11 mouse cellular contexts compared by ENCODE assay signal in the genomic region with DNA sequence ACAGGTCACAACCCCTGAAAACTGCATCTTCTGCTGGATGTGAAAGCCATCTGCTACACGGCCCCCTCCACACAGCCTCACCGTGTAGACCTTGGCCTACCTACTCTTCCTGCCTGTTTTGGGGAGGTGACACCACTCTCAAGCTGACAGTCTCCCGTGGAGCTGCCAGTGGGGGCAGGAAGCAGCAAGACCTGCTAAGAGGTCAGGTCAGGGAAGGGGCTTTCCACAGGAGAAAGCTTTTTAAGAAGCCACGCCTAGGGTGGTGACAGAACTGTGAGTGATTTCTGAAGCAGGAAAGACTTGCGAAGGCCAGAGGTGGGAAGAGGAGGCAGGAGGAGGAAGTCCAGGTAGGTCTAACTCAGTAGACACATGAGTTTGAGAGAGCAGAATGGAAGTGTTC. TPM values are rescaled to one million over a fixed set of nuclear protein-coding genes. Genes with fewer than 3 reads are reported as not detected.
DNase-seq lines count a peak whose midpoint lies in the region; ATAC-seq and TF ChIP-seq lines count a peak whose summit lies in the region.
"Had no signal": no experiment of that assay in that cellular context is flagged by ENCODE, and none has a peak within 500 bp of the region (broad histone marks: within the 10 kb centered on the region; RNA-seq: fewer than 3 reads in every experiment).

No protein-coding gene starts in this region.

- H3K4me3 ChIP-seq in cerebellum, adult 2 months (replicated peaks; ENCODE audit: insufficient read depth, low read depth, low read length): no peak overlapping the region
- no peak overlapping the region for H3K4me3 ChIP-seq in lung, embryonic 15.5 days
- no peak overlapping the region for H3K4me3 ChIP-seq in lung, adult 2 months (replicated peaks; ENCODE audit: extremely low read depth, low read depth, low read length)
- H3K4me3 ChIP-seq in intestine, embryonic 15.5 days (replicated peaks): no peak overlapping the region
- H3K4me3 ChIP-seq in stomach, embryonic 16.5 days (replicated peaks; ENCODE audit: low read length): no peak overlapping the region
- no peak overlapping the region for H3K4me3 ChIP-seq in midbrain, embryonic 16.5 days (ENCODE audit: low read depth, low read length)
- H3K4me3 ChIP-seq: forebrain, embryonic 10.5 days had no signal

- 0 out of 2 replicates have a peak overlapping the region, but pooled peaks have one; percentile 3 for H3K27ac ChIP-seq in cerebellum, adult 2 months (ENCODE audit: insufficient read depth, low read length)
- 0 out of 2 replicates have a peak overlapping the region, but pooled peaks have one; percentile 27 for H3K27ac ChIP-seq in lung, embryonic 15.5 days
- peak overlapping the region; percentile 74 for H3K27ac ChIP-seq in intestine, embryonic 15.5 days
- H3K27ac ChIP-seq in stomach, embryonic 16.5 days (ENCODE audit: low read length): peak overlapping the region; percentile 78
- H3K27ac ChIP-seq in midbrain, embryonic 16.5 days (ENCODE audit: low read length): no peak overlapping the region

- 46% methylated on average over 5 of the region's 5 CpGs for WGBS in cerebellum, adult 2 months
- WGBS in lung, embryonic 15.5 days: 48% methylated on average over 5 of the region's 5 CpGs
- WGBS in lung, adult 2 months: 44% methylated on average over 5 of the region's 5 CpGs
- 42% methylated on average over 5 of the region's 5 CpGs for WGBS in intestine, embryonic 15.5 days
- 40% methylated on average over 5 of the region's 5 CpGs for WGBS in stomach, embryonic 16.5 days
- WGBS in midbrain, embryonic 16.5 days: 75% methylated on average over 5 of the region's 5 CpGs

- DNase-seq in cerebellum, adult 2 months: no peak
- DNase-seq in cerebellum, adult 9-10 months: no peak
- no peak for DNase-seq in lung, adult 2 months
- DNase-seq in cerebellum, adult 11 months: no peak
- DNase-seq: cerebellum, adult 9-11 months; heart, postnatal 36 days had no signal

- no peak overlapping the region for H3K9ac ChIP-seq in lung, embryonic 15.5 days
- no peak overlapping the region for H3K9ac ChIP-seq in intestine, embryonic 15.5 days
- peak overlapping the region; percentile 26; the same call in 1 of the 2 replicates for H3K9ac ChIP-seq in stomach, embryonic 16.5 days (ENCODE audit: low read length)
- H3K9ac ChIP-seq in midbrain, embryonic 16.5 days (ENCODE audit: low read depth, low read length): no peak overlapping the region

- H3K9me3 ChIP-seq in lung, embryonic 15.5 days: no peaks in the 10 kb centered on the region
- H3K9me3 ChIP-seq in intestine, embryonic 15.5 days: no peaks in the 10 kb centered on the region
- H3K9me3 ChIP-seq in stomach, embryonic 16.5 days (replicated peaks; ENCODE audit: control insufficient read depth, low read length): no peaks in the 10 kb centered on the region
- no peaks in the 10 kb centered on the region for H3K9me3 ChIP-seq in midbrain, embryonic 16.5 days (replicated peaks; ENCODE audit: control insufficient read depth, low read length, poor library complexity, severe bottlenecking)
- H3K9me3 ChIP-seq: forebrain, embryonic 10.5 days had no signal

- peaks cover 38% of the 10 kb centered on the region for H3K36me3 ChIP-seq in lung, embryonic 15.5 days
- H3K36me3 ChIP-seq in intestine, embryonic 15.5 days: peaks cover 6% of the 10 kb centered on the region; the same call in 1 of the 2 replicates
- H3K36me3 ChIP-seq in stomach, embryonic 16.5 days (ENCODE audit: control insufficient read depth, insufficient read depth, low read length): no peaks in the 10 kb centered on the region
- H3K36me3 ChIP-seq in midbrain, embryonic 16.5 days (ENCODE audit: control insufficient read depth, insufficient read depth, low read length): no peaks in the 10 kb centered on the region; the same call in 1 of the 2 replicates

- ATAC-seq in lung, embryonic 15.5 days (ENCODE audit: borderline replicate concordance, extremely low read depth, low FRiP score, low TSS enrichment): no peak
- peak; percentile 32 for ATAC-seq in intestine, embryonic 15.5 days
- no peak for ATAC-seq in stomach, embryonic 16.5 days (ENCODE audit: insufficient read depth, low FRiP score)
- no peak for ATAC-seq in midbrain, embryonic 16.5 days

- TF ChIP-seq POLR2A in cerebellum, adult 2 months (IDR thresholded peaks at IDR 0.05; ENCODE audit: borderline replicate concordance, insufficient read depth, low read length): no peak
- TF ChIP-seq POLR2A in lung, adult 2 months (IDR thresholded peaks at IDR 0.05; ENCODE audit: borderline replicate concordance, extremely low read depth, low read depth, low read length): no peak

- no peak overlapping the region for H3K4me2 ChIP-seq in lung, embryonic 15.5 days
- peak overlapping the region; percentile 33 for H3K4me2 ChIP-seq in intestine, embryonic 15.5 days (replicated peaks)
- H3K4me2 ChIP-seq in stomach, embryonic 16.5 days (ENCODE audit: low read depth, low read length): no peak overlapping the region
- no peak overlapping the region for H3K4me2 ChIP-seq in midbrain, embryonic 16.5 days (ENCODE audit: low read length)

- TF ChIP-seq CTCF in cerebellum, adult 2 months (IDR thresholded peaks at IDR 0.05; ENCODE audit: borderline replicate concordance, insufficient read depth, low read depth, low read length): no peak
- no peak for TF ChIP-seq CTCF in lung, adult 2 months (IDR thresholded peaks at IDR 0.05; ENCODE audit: insufficient read depth, low read length)

- H3K27me3 ChIP-seq in cerebellum, adult 2 months (ENCODE audit: control insufficient read depth, insufficient read depth, low read length): no peaks in the 10 kb centered on the region
- no peaks in the 10 kb centered on the region for H3K27me3 ChIP-seq in lung, embryonic 15.5 days
- H3K27me3 ChIP-seq in intestine, embryonic 15.5 days (replicated peaks): no peaks in the 10 kb centered on the region
- H3K27me3 ChIP-seq in stomach, embryonic 16.5 days (ENCODE audit: control insufficient read depth, insufficient read depth, low read length): no peaks in the 10 kb centered on the region
- H3K27me3 ChIP-seq in midbrain, embryonic 16.5 days (ENCODE audit: control insufficient read depth, insufficient read depth, low read depth, low read length): no peaks in the 10 kb centered on the region

- peaks cover 36% of the 10 kb centered on the region for H3K4me1 ChIP-seq in cerebellum, adult 2 months (ENCODE audit: control insufficient read depth, insufficient read depth, low read length)
- H3K4me1 ChIP-seq in lung, embryonic 15.5 days: peaks cover 16% of the 10 kb centered on the region
- H3K4me1 ChIP-seq in lung, adult 2 months (ENCODE audit: control insufficient read depth, insufficient read depth, low read length): no peaks in the 10 kb centered on the region; the same call in 1 of the 2 replicates
- peaks cover 31% of the 10 kb centered on the region for H3K4me1 ChIP-seq in intestine, embryonic 15.5 days (replicated peaks)
- H3K4me1 ChIP-seq in stomach, embryonic 16.5 days (ENCODE audit: control insufficient read depth, insufficient read depth, low read length): peaks cover 20% of the 10 kb centered on the region
- peaks cover 22% of the 10 kb centered on the region for H3K4me1 ChIP-seq in midbrain, embryonic 16.5 days (ENCODE audit: control insufficient read depth, insufficient read depth, low read length)

RNA-seq across cellular contexts. Expression of gene Wasf2, which starts 51.4 kb away (rescaled TPM):
- polyA plus RNA-seq in cerebellum, adult 2 months (2012; rRNA removed): 15.0 and 16.3 TPM in 2 replicates
- 120 and 136 TPM in 2 replicates for polyA plus RNA-seq in lung, embryonic 15.5 days (2015; fragmentation: Nextera tagmentation; extraction: Ambion mirVana)
- polyA plus RNA-seq in lung, adult 2 months (2012; rRNA removed): 91.7 and 109 TPM in 2 replicates
- polyA plus RNA-seq in intestine, embryonic 15.5 days (2015; fragmentation: Nextera tagmentation; extraction: Ambion mirVana): 92.5 and 115 TPM in 2 replicates
- polyA plus RNA-seq in stomach, embryonic 16.5 days (2015; fragmentation: Nextera tagmentation; extraction: Ambion mirVana): 84.3 and 98.6 TPM in 2 replicates
- 20.1 and 27.1 TPM in 2 replicates for polyA plus RNA-seq in midbrain, embryonic 16.5 days (2015; fragmentation: Nextera tagmentation; extraction: Ambion mirVana)
